Mouse (Mus musculus) embryonic facial prominence, embryonic 11.5 days (tissue): ENCODE measurements at regions not wholly inside any gene's neighbourhood (a gene's known extent, or its start where the extent isn't known, plus 50 kb on each side); places are given as distances from the start of the nearest gene placed in this dataset.

ENCODE experiments used
- ATAC-seq: fragments of 200-750 bp; cut with Nextera tagmentation; replicated peaks from 2 replicates; pipeline ENCODE4 v1.8.0; 2017; ENCODE audit warnings: low read depth; ENCODE audit not compliant: insufficient number of reproducible peaks, low FRiP score, low TSS enrichment
- DNase-seq: peaks from one replicate; pipeline ENCODE4 v3.0.0-alpha.2; 2015; ENCODE audit warnings: low spot score
- H3K27ac ChIP-seq: fragments of 300-500 bp; sonication (generic); replicated peaks from 2 replicates; pipeline ENCODE4 v1.5.1; 2014; ENCODE audit warnings: mild to moderate bottlenecking, low read depth, low read length, control low read depth
- H3K27me3 ChIP-seq: fragments of 300-500 bp; sonication (generic); 2 replicates; pipeline ENCODE4 v1.6.1; 2014; ENCODE audit warnings: mild to moderate bottlenecking, low read length, moderate library complexity, mixed read lengths; ENCODE audit not compliant: control insufficient read depth, insufficient read depth
- H3K36me3 ChIP-seq: fragments of 300-500 bp; sonication (generic); replicated peaks from 2 replicates; pipeline ENCODE4 v1.6.1; 2014; ENCODE audit warnings: low read depth, mild to moderate bottlenecking, low read length, moderate library complexity, mixed read lengths; ENCODE audit not compliant: control insufficient read depth, insufficient read depth
- H3K4me1 ChIP-seq: fragments of 300-500 bp; sonication (generic); 2 replicates; pipeline ENCODE4 v1.6.1; 2014; ENCODE audit warnings: low read length, mixed read lengths; ENCODE audit not compliant: control insufficient read depth, insufficient read depth
- H3K4me2 ChIP-seq: fragments of 300-500 bp; sonication (generic); 2 replicates; pipeline ENCODE4 v1.6.1; 2014; ENCODE audit warnings: low read depth, mild to moderate bottlenecking, control low read depth, low read length, moderate library complexity
- H3K4me3 ChIP-seq: fragments of 300-500 bp; sonication (generic); 2 replicates; pipeline ENCODE4 v1.5.1; 2014; ENCODE audit warnings: low read depth, low read length, control low read depth
- H3K9ac ChIP-seq: fragments of 300-500 bp; sonication (generic); replicated peaks from 2 replicates; pipeline ENCODE4 v1.6.1; 2014; ENCODE audit warnings: mild to moderate bottlenecking, control low read depth, low read length
- H3K9me3 ChIP-seq: fragments of 300-500 bp; sonication (generic); replicated peaks from 2 replicates; pipeline ENCODE4 v1.6.1; 2016; ENCODE audit warnings: mild to moderate bottlenecking, low read length, inconsistent platforms, mixed read lengths; ENCODE audit not compliant: control insufficient read depth
- WGBS: fragments of 180-500 bp; shearing (Covaris S2); extraction: QIAGEN DNeasy Blood & Tissue Kit; methylation state at CpG from one replicate; pipeline ENCODE4 v1.1.7; 2014; 5-methylcytosine and 5-hydroxymethylcytosine counted together

- ATAC-seq (no peak), DNase-seq (no peak)
- Histone ChIP-seq H3K4me3 (no peak overlapping the region), H3K9me3 (no peaks in the 10 kb centered on the region), H3K9ac (no peak overlapping the region), H3K27me3 (no peaks in the 10 kb centered on the region), H3K4me2 (no peak overlapping the region), H3K4me1 (no peaks in the 10 kb centered on the region), H3K36me3 (no peaks in the 10 kb centered on the region), H3K27ac (no peak overlapping the region)
- 78% methylated on average over 5 of the region's 5 CpGs for WGBS
These were observed 111.9 kb downstream of the Rnd3 start for GRCm38 (mm10) chr2:51036995-51037394.

- no peaks in the 10 kb centered on the region for H3K9me3 ChIP-seq
- 66% methylated on average over 8 of the region's 8 CpGs for WGBS
- H3K27ac ChIP-seq: no peak overlapping the region
- ATAC-seq: no peak
- DNase-seq: no peak
- no peaks in the 10 kb centered on the region for H3K4me1 ChIP-seq
- no peaks in the 10 kb centered on the region for H3K36me3 ChIP-seq
- H3K4me3 ChIP-seq: no peak overlapping the region
- no peaks in the 10 kb centered on the region for H3K27me3 ChIP-seq
- H3K9ac ChIP-seq: no peak overlapping the region
- H3K4me2 ChIP-seq: no peak overlapping the region
These were observed 112.6 kb downstream of the Rnd3 start for GRCm38 (mm10) chr2:51036190-51036755.

GRCm38 (mm10) chr2:51033881-51034280 is 115.0 kb downstream of the Rnd3 start:
- H3K9ac ChIP-seq: no peak overlapping the region
- no peak overlapping the region for H3K4me2 ChIP-seq
- WGBS: 95% methylated on average over 7 of the region's 7 CpGs
- H3K36me3 ChIP-seq: no peaks in the 10 kb centered on the region
- no peak overlapping the region for H3K4me3 ChIP-seq
- ATAC-seq (no peak), DNase-seq (no peak)
- no peaks in the 10 kb centered on the region for H3K9me3 ChIP-seq
- no peaks in the 10 kb centered on the region for H3K4me1 ChIP-seq
- no peaks in the 10 kb centered on the region for H3K27me3 ChIP-seq
- H3K27ac ChIP-seq: no peak overlapping the region

- no peaks in the 10 kb centered on the region for H3K9me3 ChIP-seq
- WGBS: 78% methylated on average over 2 of the region's 2 CpGs
- no peak overlapping the region for H3K9ac ChIP-seq
These were observed 126.4 kb downstream of the Rnd3 start for GRCm38 (mm10) chr2:51022479-51022878.

GRCm38 (mm10) chr2:51016129-51016402 is 132.8 kb downstream of the Rnd3 start:
- Histone ChIP-seq H3K27ac (no peak overlapping the region), H3K9me3 (no peaks in the 10 kb centered on the region), H3K27me3 (no peaks in the 10 kb centered on the region), H3K36me3 (no peaks in the 10 kb centered on the region), H3K4me2 (no peak overlapping the region), H3K4me3 (no peak overlapping the region), H3K9ac (no peak overlapping the region), H3K4me1 (no peaks in the 10 kb centered on the region)
- 76% methylated on average over 5 of the region's 5 CpGs for WGBS
- ATAC-seq (no peak), DNase-seq (no peak)

More at GRCm38 (mm10) chr2:51022479-51022878, 126.4 kb downstream of the Rnd3 start:
- Histone ChIP-seq H3K36me3 (no peaks in the 10 kb centered on the region), H3K4me1 (no peaks in the 10 kb centered on the region), H3K4me2 (no peak overlapping the region), H3K27me3 (no peaks in the 10 kb centered on the region), H3K27ac (no peak overlapping the region), H3K4me3 (no peak overlapping the region)
- DNase-seq (no peak), ATAC-seq (no peak)

GRCm38 (mm10) chr2:51015360-51016128 is 133.4 kb downstream of the Rnd3 start:
- Histone ChIP-seq H3K4me2 (no peak overlapping the region), H3K4me3 (no peak overlapping the region), H3K27ac (no peak overlapping the region), H3K27me3 (no peaks in the 10 kb centered on the region), H3K9me3 (no peaks in the 10 kb centered on the region), H3K4me1 (no peaks in the 10 kb centered on the region), H3K36me3 (no peaks in the 10 kb centered on the region), H3K9ac (no peak overlapping the region)
- WGBS: 62% methylated on average over 7 of the region's 7 CpGs
- no peak for DNase-seq
- no peak for ATAC-seq

GRCm38 (mm10) chr2:51014232-51014631 is 134.7 kb downstream of the Rnd3 start:
- DNase-seq: no peak

GRCm38 (mm10) chr2:51013090-51013489 is 135.8 kb downstream of the Rnd3 start:
- no peaks in the 10 kb centered on the region for H3K4me1 ChIP-seq
- H3K27ac ChIP-seq: no peak overlapping the region
- H3K9me3 ChIP-seq: no peaks in the 10 kb centered on the region
- WGBS: 72% methylated on average over 2 of the region's 2 CpGs
- no peak overlapping the region for H3K4me2 ChIP-seq
- DNase-seq (no peak), ATAC-seq (no peak)
- H3K9ac ChIP-seq: no peak overlapping the region
- H3K4me3 ChIP-seq: no peak overlapping the region
- H3K36me3 ChIP-seq: no peaks in the 10 kb centered on the region
- no peaks in the 10 kb centered on the region for H3K27me3 ChIP-seq

More at GRCm38 (mm10) chr2:51014232-51014631, 134.7 kb downstream of the Rnd3 start:
- H3K27ac ChIP-seq: no peak overlapping the region
- no peaks in the 10 kb centered on the region for H3K4me1 ChIP-seq
- no peaks in the 10 kb centered on the region for H3K9me3 ChIP-seq
- no peak for ATAC-seq
- H3K9ac ChIP-seq: no peak overlapping the region
- H3K27me3 ChIP-seq: no peaks in the 10 kb centered on the region
- H3K4me2 ChIP-seq: no peak overlapping the region
- H3K36me3 ChIP-seq: no peaks in the 10 kb centered on the region
- no peak overlapping the region for H3K4me3 ChIP-seq
